Mouse (Mus musculus) MEL (cell line): ENCODE results near the gene Slx1b. TPM values are rescaled to one million over a fixed set of nuclear protein-coding genes. Genes with fewer than 3 reads are reported as not detected.

ENCODE experiments used
- DNase-seq: peaks from one replicate; pipeline ENCODE4 v3.0.0; 2011; ENCODE audit warnings: low read depth, low spot score
- H3K27ac ChIP-seq: 2 replicates; pipeline ENCODE4 v1.5.1; 2012; ENCODE audit warnings: low read depth, mild to moderate bottlenecking, control low read depth, low read length, moderate library complexity; ENCODE audit not compliant: control insufficient read depth
- H3K27me3 ChIP-seq, 2 experiments: fragments of 150-350 bp in 1 of 2; sonication (generic) in 1 of 2; 2 replicates each; pipeline ENCODE4 v1.6.1; 2012; ENCODE audit warnings: low read length in 2 of 2, mild to moderate bottlenecking in 2 of 2, improper control_type of control experiment in 1 of 2, moderate library complexity in 1 of 2; ENCODE audit not compliant: insufficient read depth in 2 of 2, control insufficient read depth in 1 of 2
- H3K36me3 ChIP-seq, 2 experiments: 2 replicates each; pipeline ENCODE4 v1.6.1; 2012 to 2014; ENCODE audit warnings: low read length in 2 of 2, improper control_type of control experiment in 1 of 2, inconsistent platforms in 1 of 2, mild to moderate bottlenecking in 1 of 2; ENCODE audit not compliant: insufficient read depth in 2 of 2, control insufficient read depth in 1 of 2
- H3K4me1 ChIP-seq, 2 experiments: fragments of 150-350 bp in 1 of 2; sonication (generic) in 1 of 2; 2 replicates each; pipeline ENCODE4 v1.6.1; 2012; ENCODE audit warnings: low read length in 2 of 2, improper control_type of control experiment in 1 of 2, mild to moderate bottlenecking in 1 of 2; ENCODE audit not compliant: insufficient read depth in 2 of 2, control insufficient read depth in 1 of 2
- H3K4me3 ChIP-seq, 2 experiments: fragments of 150-350 bp in 1 of 2; sonication (generic) in 1 of 2; 2 replicates each; pipeline ENCODE4 v1.5.1; 2012; ENCODE audit warnings: low read depth in 2 of 2, low read length in 2 of 2, mild to moderate bottlenecking in 2 of 2, moderate library complexity in 2 of 2, control low read depth in 1 of 2, improper control_type of control experiment in 1 of 2; ENCODE audit not compliant: control insufficient read depth in 1 of 2, insufficient read depth in 1 of 2
- H3K79me2 ChIP-seq: 2 replicates; pipeline ENCODE4 v1.6.1; 2012; ENCODE audit warnings: mild to moderate bottlenecking, low read length, moderate library complexity; ENCODE audit not compliant: control insufficient read depth, poor library complexity, insufficient read depth
- H3K9ac ChIP-seq: 2 replicates; pipeline ENCODE4 v1.6.1; 2012; ENCODE audit warnings: low read depth, mild to moderate bottlenecking, control low read depth, low read length, moderate library complexity; ENCODE audit not compliant: control insufficient read depth, poor library complexity, severe bottlenecking
- H3K9me3 ChIP-seq: fragments of 150-350 bp; sonication (generic); replicated peaks from 2 replicates; pipeline ENCODE4 v1.6.1; 2012; ENCODE audit warnings: mild to moderate bottlenecking, low read length, improper control_type of control experiment, moderate library complexity; ENCODE audit not compliant: insufficient read depth
- BHLHE40 ChIP-seq: IDR thresholded peaks from 2 replicates; pipeline ENCODE4 v1.6.1; 2012; ENCODE audit warnings: low read depth, mild to moderate bottlenecking, inconsistent platforms, low read length, improper control_type of control experiment, borderline replicate concordance
- CHD1 ChIP-seq: IDR thresholded peaks from 2 replicates; pipeline ENCODE4 v1.6.1; 2012; ENCODE audit warnings: low read depth, mild to moderate bottlenecking, inconsistent platforms, low read length, improper control_type of control experiment
- CTCF ChIP-seq, 3 experiments: IDR thresholded peaks in 2 of 3; conservative IDR thresholded peaks in 1 of 3; 2 replicates each; pipeline ENCODE4 v1.5.1; 2011 to 2012; ENCODE audit warnings: low read length in 3 of 3, low read depth in 2 of 3, mild to moderate bottlenecking in 2 of 3, improper control_type of control experiment in 1 of 3, inconsistent platforms in 1 of 3, mixed read lengths in 1 of 3, moderate library complexity in 1 of 3; ENCODE audit not compliant: control insufficient read depth in 1 of 3, insufficient read depth in 1 of 3, poor library complexity in 1 of 3, severe bottlenecking in 1 of 3
- E2F4 ChIP-seq: IDR thresholded peaks from 2 replicates; pipeline ENCODE4 v1.6.1; 2011; ENCODE audit warnings: low read depth, low read length, improper control_type of control experiment, borderline replicate concordance
- ELF1 ChIP-seq: IDR thresholded peaks from 2 replicates; pipeline ENCODE4 v1.6.1; 2014; ENCODE audit warnings: low read depth, mild to moderate bottlenecking, inconsistent platforms, low read length, improper control_type of control experiment, moderate library complexity
- EP300 ChIP-seq, 2 experiments: IDR thresholded peaks; 2 replicates each; pipeline ENCODE4 v1.6.1; 2011; ENCODE audit warnings: improper control_type of control experiment in 2 of 2, low read length in 2 of 2, low read depth in 1 of 2, mild to moderate bottlenecking in 1 of 2
- ETS1 ChIP-seq: IDR thresholded peaks from 2 replicates; pipeline ENCODE4 v1.6.1; 2012; ENCODE audit warnings: low read depth, mild to moderate bottlenecking, inconsistent platforms, low read length, improper control_type of control experiment, moderate library complexity
- GABPA ChIP-seq: IDR thresholded peaks from 2 replicates; pipeline ENCODE4 v1.6.1; 2012; ENCODE audit warnings: low read depth, mild to moderate bottlenecking, inconsistent platforms, low read length, improper control_type of control experiment, moderate library complexity
- GATA1 ChIP-seq: IDR thresholded peaks from 2 replicates; pipeline ENCODE4 v1.6.1; 2011; ENCODE audit warnings: low read depth, low read length, improper control_type of control experiment
- HCFC1 ChIP-seq: IDR thresholded peaks from 2 replicates; pipeline ENCODE4 v1.6.1; 2012; ENCODE audit warnings: low read depth, mild to moderate bottlenecking, inconsistent platforms, low read length, improper control_type of control experiment, moderate library complexity
- JUND ChIP-seq: IDR thresholded peaks from 2 replicates; pipeline ENCODE4 v1.6.1; 2011; ENCODE audit warnings: low read depth, mild to moderate bottlenecking, improper control_type of control experiment, low read length
- KAT2A ChIP-seq: conservative IDR thresholded peaks from 2 replicates; pipeline ENCODE4 v1.6.1; 2012; ENCODE audit warnings: low read depth, low read length, improper control_type of control experiment, inconsistent platforms
- MAFK ChIP-seq: IDR thresholded peaks from 2 replicates; pipeline ENCODE4 v1.6.1; 2011; ENCODE audit warnings: low read depth, mild to moderate bottlenecking, low read length, improper control_type of control experiment, borderline replicate concordance
- MAX ChIP-seq: IDR thresholded peaks from 2 replicates; pipeline ENCODE4 v1.6.1; 2011; ENCODE audit warnings: low read length, improper control_type of control experiment
- MEF2A ChIP-seq: IDR thresholded peaks from 2 replicates; pipeline ENCODE4 v1.6.1; 2014; ENCODE audit warnings: low read depth, mild to moderate bottlenecking, inconsistent platforms, low read length, improper control_type of control experiment; ENCODE audit not compliant: poor library complexity, insufficient replicate concordance, severe bottlenecking; ENCODE audit errors: extremely low read depth
- MXI1 ChIP-seq: IDR thresholded peaks from 2 replicates; pipeline ENCODE4 v1.6.1; 2011; ENCODE audit warnings: mild to moderate bottlenecking, low read depth, low read length, improper control_type of control experiment
- MYB ChIP-seq: IDR thresholded peaks from 2 replicates; pipeline ENCODE4 v1.6.1; 2011; ENCODE audit warnings: mild to moderate bottlenecking, low read depth, low read length, improper control_type of control experiment
- MYC ChIP-seq: IDR thresholded peaks from 2 replicates; pipeline ENCODE4 v1.6.1; 2011; ENCODE audit warnings: low read depth, mild to moderate bottlenecking, low read length, improper control_type of control experiment, moderate library complexity
- NELFE ChIP-seq: IDR thresholded peaks from 2 replicates; pipeline ENCODE4 v1.6.1; 2011; ENCODE audit warnings: low read depth, low read length, improper control_type of control experiment
- NRF1 ChIP-seq: IDR thresholded peaks from 2 replicates; pipeline ENCODE4 v1.6.1; 2014; ENCODE audit warnings: low read depth, mild to moderate bottlenecking, inconsistent platforms, low read length, improper control_type of control experiment, moderate library complexity; ENCODE audit not compliant: poor library complexity, insufficient read depth, severe bottlenecking
- POLR2A ChIP-seq, 2 experiments: IDR thresholded peaks; 2 replicates each; pipeline ENCODE4 v1.6.1; 2011 to 2012; ENCODE audit warnings: low read length in 2 of 2, mild to moderate bottlenecking in 2 of 2, control low read depth in 1 of 2, improper control_type of control experiment in 1 of 2, low read depth in 1 of 2, moderate library complexity in 1 of 2; ENCODE audit not compliant: control insufficient read depth in 1 of 2, insufficient read depth in 1 of 2, poor library complexity in 1 of 2
- POLR2AphosphoS5 ChIP-seq: IDR thresholded peaks from 2 replicates; pipeline ENCODE4 v1.6.1; 2012; ENCODE audit warnings: low read depth, borderline replicate concordance, mild to moderate bottlenecking, inconsistent platforms, low read length, moderate library complexity, mixed read lengths
- RCOR1 ChIP-seq: IDR thresholded peaks from 2 replicates; pipeline ENCODE4 v1.6.1; 2012; ENCODE audit warnings: low read depth, mild to moderate bottlenecking, inconsistent platforms, low read length, improper control_type of control experiment
- SIN3A ChIP-seq: IDR thresholded peaks from 2 replicates; pipeline ENCODE4 v1.6.1; 2012; ENCODE audit warnings: low read length, improper control_type of control experiment, inconsistent platforms
- SMC3 ChIP-seq: IDR thresholded peaks from 2 replicates; pipeline ENCODE4 v1.6.1; 2011; ENCODE audit warnings: low read depth, low read length, improper control_type of control experiment
- TAL1 ChIP-seq: IDR thresholded peaks from 2 replicates; pipeline ENCODE4 v1.6.1; 2012; ENCODE audit warnings: mild to moderate bottlenecking, inconsistent platforms, low read length, moderate library complexity, mixed read lengths
- TBP ChIP-seq: IDR thresholded peaks from 2 replicates; pipeline ENCODE4 v1.8.0; 2011; ENCODE audit warnings: low read depth, low read length, improper control_type of control experiment
- TCF12 ChIP-seq: IDR thresholded peaks from 2 replicates; pipeline ENCODE4 v1.6.1; 2014; ENCODE audit warnings: low read depth, mild to moderate bottlenecking, inconsistent platforms, low read length, improper control_type of control experiment, moderate library complexity
- UBTF ChIP-seq: IDR thresholded peaks from 2 replicates; pipeline ENCODE4 v1.6.1; 2012; ENCODE audit warnings: low read depth, mild to moderate bottlenecking, inconsistent platforms, low read length, improper control_type of control experiment, moderate library complexity, borderline replicate concordance; ENCODE audit not compliant: insufficient read depth
- USF1 ChIP-seq: IDR thresholded peaks from 2 replicates; pipeline ENCODE4 v1.6.1; 2014; ENCODE audit warnings: low read depth, mild to moderate bottlenecking, inconsistent platforms, low read length, improper control_type of control experiment, moderate library complexity
- ZC3H11A ChIP-seq: IDR thresholded peaks from 2 replicates; pipeline ENCODE4 v1.6.1; 2012; ENCODE audit warnings: low read depth, mild to moderate bottlenecking, inconsistent platforms, low read length, improper control_type of control experiment
- ZKSCAN1 ChIP-seq: IDR thresholded peaks from 2 replicates; pipeline ENCODE4 v1.6.1; 2012; ENCODE audit warnings: low read depth, mild to moderate bottlenecking, inconsistent platforms, low read length, improper control_type of control experiment, moderate library complexity
- ZNF384 ChIP-seq: IDR thresholded peaks from 2 replicates; pipeline ENCODE4 v1.6.1; 2012; ENCODE audit warnings: low read depth, mild to moderate bottlenecking, inconsistent platforms, low read length, improper control_type of control experiment
- polyA plus RNA-seq, 2 experiments: library from polyadenylated mRNA; stranded (reverse) in 1 of 2; unstranded in 1 of 2; fragments of >175 nt in 1 of 2; fragments of >200 nt in 1 of 2; gene quantifications; 2 replicates each; pipeline versions ENCODE4 v1.2.1 to v1.2.4; 2012; ENCODE audit warnings: low replicate concordance in 2 of 2, low read depth in 1 of 2; ENCODE audit not compliant: insufficient read length in 2 of 2, insufficient read depth in 1 of 2, missing spikeins in 1 of 2
- total RNA-seq: library from RNA; depleted of rRNA; stranded (reverse); fragments of 300-350 nt; gene quantifications from 2 replicates; pipeline ENCODE4 v1.2.3, GENCODE M21; 2012

Gene Slx1b
- total and polyA plus RNA-seq, 3 experiments = 4.6 to 10.2 TPM; not detected in 1

DNA sequence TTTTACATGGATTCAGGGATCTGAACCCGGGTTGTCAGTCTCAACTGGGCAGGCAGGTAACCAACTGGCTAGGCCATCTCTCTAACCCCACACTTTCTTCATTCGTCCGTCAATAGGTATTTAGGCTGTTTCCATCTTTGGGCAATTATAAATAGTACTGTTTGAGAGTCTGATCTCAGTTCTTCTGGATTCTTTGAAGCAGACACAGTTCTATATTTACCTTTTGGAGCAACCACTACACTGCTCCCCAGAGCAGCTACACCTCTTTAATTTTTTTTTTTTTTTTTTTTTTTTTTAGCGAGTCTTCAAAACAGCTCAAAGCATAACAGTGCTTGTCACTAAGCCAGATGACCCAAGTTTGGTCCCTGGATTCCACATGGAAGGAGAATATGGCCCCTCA, 20.1 kb upstream of the Slx1b start:
- Histone ChIP-seq H3K4me3 (no peak overlapping the region), H3K27me3 (peaks cover 3 to 7% of the 10 kb centered on the region in 2 experiments), H3K27ac (no peak overlapping the region), H3K36me3 (no peaks in the 10 kb centered on the region), H3K9me3 (no peaks in the 10 kb centered on the region), H3K9ac (no peak overlapping the region), H3K79me2 (no peaks in the 10 kb centered on the region), H3K4me1 (no peaks in the 10 kb centered on the region)
- no peak for DNase-seq
- TF ChIP-seq USF1 = no peak
- TF ChIP-seq JUND = no peak
- no peak for TF ChIP-seq ZC3H11A
- no peak for TF ChIP-seq ELF1
- TF ChIP-seq ETS1 = no peak
- no peak for TF ChIP-seq POLR2A (IDR thresholded peaks at IDR 0.05; ENCODE audit: control insufficient read depth in 1 of 2, insufficient read depth in 1 of 2, low read depth in 1 of 2, low read length in 2 of 2, poor library complexity in 1 of 2)
- TF ChIP-seq MAX = no peak
- no peak for TF ChIP-seq GABPA
- TF ChIP-seq ZNF384 = no peak
- TF ChIP-seq NRF1 = no peak
- no peak for TF ChIP-seq NELFE
- no peak for TF ChIP-seq ZKSCAN1
- no peak for TF ChIP-seq MYB
- TF ChIP-seq TAL1 = no peak
- TF ChIP-seq TCF12 = no peak
- TF ChIP-seq HCFC1 = no peak
- TF ChIP-seq EP300 (IDR thresholded peaks at IDR 0.05; ENCODE audit: low read depth in 1 of 2, low read length in 2 of 2) = no peak
- no peak for TF ChIP-seq BHLHE40
- no peak for TF ChIP-seq KAT2A

DNA sequence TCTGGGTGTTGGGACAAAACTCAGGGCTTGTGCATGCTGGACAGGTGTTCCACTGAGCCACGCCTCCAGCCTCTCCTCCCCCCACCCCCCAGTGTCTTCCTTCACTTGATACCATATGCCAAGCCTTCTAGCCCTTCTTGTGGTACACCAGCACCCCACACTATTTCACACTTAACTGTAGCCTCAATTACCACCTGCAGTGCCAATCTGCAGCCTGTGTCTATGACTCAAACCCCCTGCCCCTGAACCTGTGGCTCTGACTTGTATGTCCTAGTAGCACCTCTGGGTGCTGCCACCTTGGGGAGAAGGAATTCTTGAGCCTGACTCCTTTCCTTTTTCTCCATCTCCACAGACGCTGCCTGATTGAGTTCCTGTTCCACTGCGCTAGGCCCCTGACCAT, 16.3 kb upstream of the Slx1b start:
- H3K79me2 ChIP-seq = no peaks in the 10 kb centered on the region
- DNase-seq = no peak
- no peak overlapping the region for H3K27ac ChIP-seq
- no peak overlapping the region for H3K9ac ChIP-seq
- TF ChIP-seq TBP (no peak), HCFC1 (no peak), UBTF (no peak), E2F4 (no peak), POLR2A (IDR thresholded peaks at IDR 0.05; ENCODE audit: control insufficient read depth in 1 of 2, insufficient read depth in 1 of 2, low read depth in 1 of 2, low read length in 2 of 2, poor library complexity in 1 of 2) (no peak), CHD1 (no peak), MAFK (no peak), MXI1 (no peak), NRF1 (no peak), ELF1 (no peak), MEF2A (no peak), SMC3 (no peak), SIN3A (no peak), POLR2AphosphoS5 (no peak), NELFE (no peak), RCOR1 (no peak), TAL1 (no peak), GATA1 (no peak), CTCF (IDR thresholded peaks at IDR 0.05 in 2 of 3, conservative IDR thresholded peaks at IDR 0.05 in 1 of 3; ENCODE audit: control insufficient read depth in 1 of 3, insufficient read depth in 1 of 3, low read depth in 2 of 3, low read length in 3 of 3, poor library complexity in 1 of 3, severe bottlenecking in 1 of 3) (no peak), MYC (no peak)
- peaks cover 0 to 6% of the 10 kb centered on the region in 2 experiments; a peak in 2 of 4 replicates for H3K4me1 ChIP-seq
- peaks cover 3 to 4% of the 10 kb centered on the region in 2 experiments for H3K27me3 ChIP-seq
- no peaks in the 10 kb centered on the region for H3K9me3 ChIP-seq
- H3K4me3 ChIP-seq = no peak overlapping the region
- peaks cover 0 to 4% of the 10 kb centered on the region in 2 experiments; a peak in 2 of 4 replicates for H3K36me3 ChIP-seq
